Mouse (Mus musculus) leukemia stem cell, adult 10-12 weeks (primary cell): ENCODE data around the gene Gm3159. TPM values are rescaled to one million over a fixed set of nuclear protein-coding genes. Genes with fewer than 3 reads are reported as not detected.

ENCODE experiments used
- polyA plus RNA-seq: library from polyadenylated mRNA; stranded (reverse); fragments of >175 nt; gene quantifications from 2 replicates; pipeline ENCODE4 v1.2.3, GENCODE M21; 2012; ENCODE audit warnings: low replicate concordance

Gene Gm3159
- not detected in 2 replicates for polyA plus RNA-seq

GRCm38 (mm10) chr14:4397226-4397625 lies at the start of gene Gm3159:
Gene Gm3159, plus strand, starts transcription at chr14:4397526.

GRCm38 (mm10) chr14:4414965-4415835 lies 17.9 kb downstream of the Gm3159 start, which contains the start of gene Gm3164:
Gene Gm3164, plus strand, starts transcription at chr14:4415448.

GRCm38 (mm10) chr14:4430692-4431091 lies 33.4 kb downstream of the Gm3159 start, which contains the start of gene Gm3173:
Gene Gm3173, plus strand, starts transcription at chr14:4430992.

Other genes with a start within 250 kb of the Gm3159 start
- not detected in 2 replicates for gene Gm3127, start 232.5 kb upstream of the Gm3159 start, polyA plus RNA-seq
- gene Gm2974, start 214.9 kb upstream of the Gm3159 start, polyA plus RNA-seq = not detected in 2 replicates
- gene Gm3138, start 147.9 kb upstream of the Gm3159 start, polyA plus RNA-seq = not detected in 2 replicates
- gene Gm3149, start 80.2 kb upstream of the Gm3159 start, polyA plus RNA-seq = not detected in 2 replicates
- gene 2610042L04Rik, start 62.8 kb upstream of the Gm3159 start, polyA plus RNA-seq = not detected in 2 replicates
- gene Gm3164, start 17.9 kb downstream of the Gm3159 start, polyA plus RNA-seq = not detected in 2 replicates
- gene Gm3173, start 33.5 kb downstream of the Gm3159 start, polyA plus RNA-seq = not detected in 2 replicates
- not detected in 2 replicates for gene Gm3182, start 84.2 kb downstream of the Gm3159 start, polyA plus RNA-seq
- gene Gm3047, start 157.9 kb downstream of the Gm3159 start, polyA plus RNA-seq = not detected in 2 replicates
- gene Gm8159, start 234.8 kb downstream of the Gm3159 start, polyA plus RNA-seq = not detected in 2 replicates